Mouse (Mus musculus) thymus, postnatal 4 days (tissue): ENCODE data around the gene Syn1.
A peak's percentile ranks its signal among the peaks of the same experiment; 100 is the strongest.

Experiments used
- DNase-seq: peaks from one replicate; pipeline ENCODE4 v3.0.0; 2021

The Syn1 gene

DNA sequence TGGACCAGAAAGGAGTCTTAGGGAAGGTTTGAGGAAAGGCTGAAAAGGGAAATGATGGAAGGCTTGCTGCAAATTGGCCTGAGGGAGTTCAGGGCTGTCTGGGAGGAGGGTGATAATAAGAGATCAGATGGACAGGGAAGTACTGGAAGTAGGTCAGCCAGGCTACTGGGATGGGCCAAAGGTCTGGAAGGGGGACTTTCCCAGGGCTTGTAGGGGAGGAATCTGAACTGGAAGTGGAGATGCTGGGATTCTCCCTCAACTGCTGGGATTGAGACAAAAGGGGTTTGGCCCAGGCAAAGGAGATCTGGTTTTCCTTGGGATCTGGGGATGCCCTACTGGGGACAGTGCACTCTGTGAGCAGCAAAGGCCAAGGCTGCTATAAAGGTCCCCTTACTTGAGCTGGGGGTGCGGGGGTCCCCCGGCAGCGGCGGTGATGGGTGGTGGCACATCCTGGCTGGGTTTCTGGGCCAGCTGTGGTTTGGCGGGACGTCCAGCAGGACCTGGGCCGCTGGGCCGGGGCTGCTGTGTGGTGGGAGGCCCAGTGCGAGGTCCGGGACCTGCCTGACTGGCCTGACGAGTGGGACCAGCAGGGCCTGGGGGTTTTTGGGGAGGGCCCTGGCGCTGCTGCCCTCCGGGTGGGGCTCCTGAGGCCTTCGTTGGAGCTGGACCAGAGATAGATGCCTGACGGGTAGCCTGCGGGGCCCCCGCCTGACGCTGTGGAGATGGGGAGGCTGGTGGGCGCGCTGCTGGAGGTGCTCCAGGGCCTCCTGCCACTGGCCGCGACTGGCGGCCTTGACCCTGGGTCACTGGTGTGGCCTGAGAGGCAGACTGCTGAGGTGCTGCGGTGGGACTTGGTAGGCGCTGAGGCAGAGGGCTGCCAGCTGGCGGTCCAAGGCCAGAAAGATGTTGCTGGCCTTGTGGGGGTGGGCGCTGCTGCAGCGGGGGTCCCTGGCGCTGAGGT, 58.4 kb downstream of the Syn1 start:
- peak; percentile 13 for DNase-seq

DNA sequence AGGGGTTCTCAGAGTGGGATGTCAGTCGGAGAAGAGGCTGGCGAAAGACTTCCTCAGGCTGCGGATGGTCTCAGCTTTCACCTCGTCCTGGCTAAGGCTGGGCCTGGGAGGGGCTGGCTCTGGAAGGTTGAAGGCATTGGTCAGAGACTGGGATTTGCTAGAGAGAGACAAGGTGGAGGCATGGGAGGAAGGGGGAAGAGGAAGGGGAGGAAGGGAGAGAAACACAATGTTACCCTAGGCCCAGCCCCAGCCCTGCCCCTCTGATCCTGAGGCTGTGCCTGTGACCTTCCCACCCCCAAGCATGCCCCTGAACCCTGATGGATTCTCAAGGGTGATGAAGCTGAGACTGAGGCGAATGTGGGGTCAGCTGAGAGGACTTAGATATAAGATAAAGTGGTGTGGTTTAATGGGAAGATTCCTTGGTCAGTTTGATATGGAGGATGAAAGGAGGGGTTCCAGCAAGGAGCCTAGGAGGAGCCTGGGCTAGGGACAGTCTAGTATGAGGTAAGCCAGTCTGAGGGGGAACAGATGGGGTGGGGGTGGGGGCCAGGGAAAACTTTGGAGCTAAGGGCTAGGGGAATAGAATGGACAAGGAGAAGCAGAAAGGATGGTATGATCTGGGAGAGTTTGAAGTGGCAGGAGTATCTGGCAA, 59.2 kb downstream of the Syn1 start:
- DNase-seq = no peak

DNA sequence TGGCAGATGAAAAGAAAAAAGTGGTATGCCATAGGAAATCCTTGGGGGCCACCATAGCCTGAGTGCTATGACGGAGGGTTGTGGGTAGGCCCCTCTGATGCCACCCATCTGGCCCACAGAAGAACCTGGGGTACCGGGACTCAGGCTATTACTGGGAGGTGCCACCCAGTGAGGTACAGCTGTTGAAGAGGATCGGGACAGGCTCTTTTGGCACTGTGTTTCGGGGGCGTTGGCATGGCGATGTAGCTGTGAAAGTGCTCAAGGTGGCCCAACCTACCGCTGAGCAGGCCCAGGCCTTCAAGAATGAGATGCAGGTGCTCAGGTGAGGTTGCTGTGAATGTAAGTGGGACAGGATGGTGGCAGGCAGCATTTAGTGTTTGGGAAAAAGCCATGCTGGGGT, 67.0 kb downstream of the Syn1 start:
- no peak for DNase-seq

DNA sequence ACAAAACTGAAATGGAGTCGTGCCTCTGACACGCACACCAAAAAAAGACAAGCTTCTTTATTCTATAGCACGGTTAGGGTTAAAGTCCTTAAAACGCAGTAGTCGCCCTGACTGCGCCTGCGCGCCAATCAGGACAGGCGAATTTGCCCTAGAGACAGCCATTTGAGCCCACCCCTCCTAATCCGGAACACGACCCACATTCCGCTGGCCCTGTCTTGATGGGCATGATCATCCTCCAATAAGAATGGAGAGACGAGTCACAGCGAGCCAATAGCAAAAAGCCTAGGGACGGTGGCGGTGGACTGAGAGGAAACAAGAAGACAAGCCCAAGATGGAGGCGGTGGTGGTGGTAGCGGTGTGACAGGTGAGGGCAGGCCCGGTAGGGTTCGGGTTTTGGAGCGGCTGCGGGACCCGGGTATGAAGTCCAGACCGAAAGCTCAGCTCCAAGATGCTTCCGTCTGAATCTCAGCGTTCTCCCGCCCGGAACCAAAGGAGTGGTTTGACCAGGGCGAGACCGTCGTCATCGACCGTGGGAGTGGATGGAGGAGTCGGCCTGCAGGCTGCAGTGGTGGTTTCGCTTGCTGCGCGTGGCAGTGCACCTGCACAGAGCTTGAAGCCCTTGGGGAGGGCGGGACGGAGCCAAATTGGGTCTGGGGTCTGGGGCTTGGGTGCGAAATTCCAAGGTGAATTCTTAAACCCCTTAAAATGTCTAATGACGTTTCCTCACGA, 72.4 kb downstream of the Syn1 start:
- peak; percentile 85 for DNase-seq

DNA sequence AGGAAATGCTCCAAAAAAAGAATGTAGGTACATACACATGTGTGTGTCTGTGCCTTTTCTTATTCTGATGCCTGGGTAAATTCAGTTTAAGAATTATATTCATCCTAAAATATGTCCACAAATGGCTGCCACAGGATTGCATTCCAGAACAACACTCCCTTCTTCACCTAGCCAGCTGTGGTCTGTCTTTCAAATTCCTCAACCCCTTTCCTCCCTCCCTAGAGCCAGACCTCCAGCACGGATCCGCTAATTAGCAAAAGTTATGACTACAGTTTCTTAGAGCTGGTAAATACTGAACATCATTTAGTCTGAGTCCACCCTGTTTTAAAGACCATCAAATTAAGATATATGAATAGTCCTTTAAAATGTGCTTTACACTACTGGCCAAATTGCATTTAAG, 73.0 kb downstream of the Syn1 start:
- no peak for DNase-seq

DNA sequence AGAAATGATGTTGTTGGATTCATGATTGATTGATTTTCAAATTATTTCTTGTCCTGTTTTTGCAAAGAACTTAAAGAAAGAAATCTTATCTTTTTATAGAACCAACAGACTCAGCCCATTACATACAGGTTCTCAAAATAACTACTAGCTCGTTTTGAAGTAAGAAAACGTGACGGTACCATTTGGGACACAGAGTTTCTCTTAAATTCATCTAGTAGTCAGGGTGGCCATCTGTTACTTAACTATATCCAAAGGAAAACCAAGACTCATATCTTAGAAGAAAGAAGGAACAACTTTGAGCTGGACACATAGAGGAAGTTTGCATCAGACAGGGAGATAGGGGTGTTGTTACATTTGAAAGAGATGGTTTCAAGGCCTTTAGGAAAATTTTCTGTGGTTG, 73.6 kb downstream of the Syn1 start:
- DNase-seq = no peak

DNA sequence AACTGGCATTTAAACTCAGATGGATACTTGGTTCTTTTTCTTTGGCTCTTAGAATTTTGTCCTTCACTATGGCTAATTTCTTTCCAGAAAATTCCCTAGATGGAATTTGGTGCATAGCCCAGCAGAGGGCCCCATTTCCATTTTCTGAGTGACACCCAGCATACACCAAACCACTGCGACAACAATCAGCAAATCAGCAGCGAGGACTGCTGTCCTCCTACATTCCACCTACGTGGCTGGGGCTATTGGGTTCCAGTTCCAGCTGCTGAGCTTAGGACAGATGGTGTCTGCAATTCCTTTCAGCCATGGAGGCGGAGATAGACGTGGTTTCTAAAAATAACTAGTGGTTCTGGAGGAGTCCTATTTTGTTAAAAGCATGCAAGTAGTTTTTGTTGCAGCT, 91.9 kb downstream of the Syn1 start:
- DNase-seq = peak; percentile 11

DNA sequence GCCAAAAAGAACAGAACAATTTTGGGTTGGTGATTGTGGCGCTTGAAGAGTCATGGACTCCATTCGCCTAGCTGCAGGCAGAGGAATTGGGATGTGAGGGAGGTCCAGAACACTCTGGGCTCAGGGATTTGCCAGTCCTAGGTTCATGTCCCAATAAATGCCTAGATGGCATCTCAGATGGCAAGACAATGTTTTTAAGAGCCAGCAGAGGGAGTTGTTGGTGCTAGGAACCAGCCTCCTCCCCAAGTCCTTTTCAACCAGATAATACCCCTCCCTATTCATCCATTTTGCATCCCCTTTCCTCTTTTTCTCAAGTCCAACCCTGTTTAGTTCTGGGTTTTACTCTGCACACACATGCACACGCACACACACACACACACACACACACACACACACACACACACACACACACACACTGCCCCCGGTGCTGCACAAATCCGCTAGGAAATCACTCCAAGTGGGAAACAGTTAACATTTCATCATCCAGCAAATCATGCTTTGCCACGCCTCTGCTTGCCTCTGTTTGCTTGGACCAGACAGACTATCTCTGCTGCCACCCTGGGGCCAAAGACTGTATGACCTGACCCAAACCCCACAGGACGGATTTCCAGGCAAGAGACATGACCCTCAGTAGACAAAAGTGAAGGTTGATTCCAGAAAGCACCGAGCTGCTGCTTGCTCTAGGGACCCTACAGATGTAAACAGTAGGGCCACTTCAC, 100.9 kb downstream of the Syn1 start:
- DNase-seq = peak; percentile 55

DNA sequence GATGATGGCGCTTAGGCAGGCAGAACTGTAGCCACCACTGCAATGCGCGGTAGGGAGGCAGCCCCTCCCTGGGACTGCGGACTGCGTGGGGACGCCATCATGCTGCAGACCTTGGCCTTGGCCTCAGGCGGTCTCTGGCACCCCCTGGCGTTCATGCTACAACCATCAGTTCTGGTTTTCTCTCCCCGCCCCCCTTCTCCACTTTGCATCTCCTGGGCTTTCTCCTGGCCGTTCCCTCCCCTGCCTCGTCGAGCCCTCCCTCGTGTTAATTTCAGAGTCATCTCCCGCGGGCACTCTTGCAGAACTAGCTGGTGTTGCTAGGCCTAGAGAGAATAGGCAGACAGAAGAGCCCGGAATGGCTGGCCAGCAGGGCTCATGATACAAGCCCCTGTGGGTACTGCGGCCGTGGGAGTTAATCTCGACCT, 101.6 kb downstream of the Syn1 start:
- peak; percentile 92 for DNase-seq

DNA sequence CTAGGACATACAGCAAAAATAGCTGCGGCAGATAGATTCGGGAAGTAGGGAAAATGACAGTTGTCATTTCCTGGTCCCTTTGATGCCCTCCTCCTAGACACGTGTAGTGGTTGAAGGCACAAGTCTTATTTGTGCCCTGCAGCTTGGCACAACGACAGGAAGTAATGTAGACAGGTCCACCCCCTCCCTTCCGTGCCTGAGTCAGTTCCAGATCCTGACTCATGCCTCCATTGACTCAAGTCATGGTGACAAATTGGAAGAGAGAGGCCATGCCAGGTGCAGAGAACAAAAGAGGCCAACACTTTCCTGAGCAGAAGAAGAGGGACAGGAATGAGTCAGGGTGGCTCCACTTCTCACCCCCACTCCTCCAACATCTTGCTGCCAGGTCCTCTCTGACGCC, 103.8 kb downstream of the Syn1 start:
- peak; percentile 17 for DNase-seq
